Mouse (Mus musculus): ENCODE results near the gene Selenbp2.
"Not testable (repeated sequence)": the region's sequence is repeated elsewhere in the genome, so short reads cannot be mapped to it uniquely, and the experiment has no call there.

DNA sequence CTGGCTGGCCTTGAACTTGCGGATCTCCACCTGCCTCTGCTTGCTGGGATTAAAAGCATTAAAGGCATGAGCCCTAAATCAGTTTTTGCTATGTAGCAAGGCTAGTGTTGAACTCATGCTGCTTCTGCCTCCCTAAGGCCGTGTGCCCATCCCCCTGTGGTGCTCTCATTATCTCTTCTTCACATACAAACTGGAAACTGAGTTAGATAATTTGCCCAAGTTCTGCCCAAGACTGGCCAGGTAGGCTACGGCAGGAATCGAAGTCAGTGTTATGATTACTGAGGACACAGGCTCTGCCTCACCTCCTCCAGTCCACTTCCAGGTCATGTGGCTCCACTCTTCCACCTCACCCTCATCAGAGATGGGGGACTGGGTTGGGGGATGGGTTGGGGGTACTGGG lies 2.9 kb downstream of the Selenbp2 start:
- TF ChIP-seq CTCF (conservative IDR thresholded peaks at IDR 0.05; ENCODE audit: insufficient read depth, insufficient read length, low read depth, low read length); POLR2A (IDR thresholded peaks at IDR 0.05; ENCODE audit: low read depth, low read length): not testable (repeated sequence)
